In the genomic region with DNA sequence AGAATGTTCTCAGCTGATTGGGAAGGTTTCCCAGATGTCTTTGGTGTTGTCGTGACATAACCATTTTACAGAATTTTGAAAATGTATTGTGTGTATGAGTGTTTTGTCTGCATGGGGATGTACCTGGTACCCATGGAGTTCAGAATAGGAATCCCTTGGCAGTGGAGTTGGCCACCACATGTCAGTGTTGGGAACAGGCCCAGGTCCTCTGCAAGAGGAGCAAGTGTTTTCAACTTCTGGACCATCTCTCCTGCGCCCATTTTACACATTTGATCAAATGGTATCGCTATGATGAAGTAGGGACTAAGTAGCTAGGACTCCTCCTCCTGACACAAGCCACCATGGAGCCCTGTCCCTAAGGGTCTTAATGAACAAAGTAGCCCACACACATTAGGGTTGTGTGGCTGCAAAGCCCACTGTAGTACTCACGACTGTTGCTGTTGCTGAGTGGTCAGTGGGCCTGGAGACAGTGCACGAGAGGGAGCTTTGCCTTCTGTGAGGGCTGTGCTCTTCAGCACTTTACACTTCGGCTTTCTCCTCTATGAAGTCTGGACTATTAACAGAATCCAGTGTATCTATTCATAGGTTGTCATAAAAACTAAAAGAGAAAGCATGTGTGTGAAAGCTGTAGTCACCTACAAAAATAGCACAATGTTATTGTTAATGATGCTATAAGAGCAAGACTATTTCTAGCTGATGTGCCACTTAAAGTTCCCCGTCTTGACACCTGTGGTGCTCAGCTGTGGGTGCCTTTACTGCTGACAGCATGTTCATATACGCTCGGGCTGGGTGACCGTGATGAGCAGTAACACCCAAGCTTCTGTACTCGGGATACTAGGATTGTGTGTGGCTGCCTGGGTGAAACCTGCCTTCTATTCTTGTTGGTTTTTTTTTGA, we compare ENCODE assay signal across 15 mouse cellular contexts. TPM values are rescaled to one million over a fixed set of nuclear protein-coding genes. Genes with fewer than 3 reads are reported as not detected.
DNase-seq lines count a peak whose midpoint lies in the region; ATAC-seq lines count a peak whose summit lies in the region.
"Had no signal": no experiment of that assay in that cellular context is flagged by ENCODE, and none has a peak within 500 bp of the region (broad histone marks: within the 10 kb centered on the region; RNA-seq: fewer than 3 reads in every experiment).

No protein-coding gene starts in this region.

- WGBS in midbrain, embryonic 10.5 days = 88% methylated on average over 11 of the region's 11 CpGs
- 91% methylated on average over 11 of the region's 11 CpGs for WGBS in midbrain, embryonic 11.5 days
- 48% methylated on average over 11 of the region's 11 CpGs for WGBS in heart, embryonic 14.5 days

- H3K9ac ChIP-seq in midbrain, embryonic 11.5 days (ENCODE audit: low read length) = no peak overlapping the region
- peak overlapping the region; percentile 47 for H3K9ac ChIP-seq in heart, embryonic 14.5 days (ENCODE audit: low read length)
- H3K9ac ChIP-seq: forebrain, embryonic 15.5 days; intestine, embryonic 15.5 days; midbrain, embryonic 13.5 days had no signal

- no peak overlapping the region for H3K4me3 ChIP-seq in midbrain, embryonic 10.5 days
- H3K4me3 ChIP-seq in midbrain, embryonic 11.5 days (ENCODE audit: low read depth, low read length) = no peak overlapping the region
- H3K4me3 ChIP-seq in heart, embryonic 14.5 days (ENCODE audit: control insufficient read depth in 1 of 2, insufficient read depth in 1 of 2, low read depth in 1 of 2, low read length in 2 of 2) = no peak overlapping the region
- H3K4me3 ChIP-seq: forebrain, embryonic 15.5 days; intestine, embryonic 15.5 days; midbrain, embryonic 13.5 days had no signal

- peak overlapping the region; percentile 40; the same call in 1 of the 2 replicates for H3K27ac ChIP-seq in midbrain, embryonic 10.5 days (replicated peaks)
- H3K27ac ChIP-seq in midbrain, embryonic 11.5 days (ENCODE audit: low read depth, low read length) = no peak overlapping the region
- H3K27ac ChIP-seq in heart, embryonic 14.5 days (replicated peaks in 1 of 2; ENCODE audit: control insufficient read depth in 1 of 2, insufficient read depth in 1 of 2, low read depth in 2 of 2, low read length in 2 of 2) = peak overlapping the region; percentile 78 to 88
- H3K27ac ChIP-seq: forebrain, embryonic 15.5 days; intestine, embryonic 15.5 days; midbrain, embryonic 13.5 days had no signal

- no peaks in the 10 kb centered on the region for H3K9me3 ChIP-seq in midbrain, embryonic 10.5 days (replicated peaks)
- H3K9me3 ChIP-seq in midbrain, embryonic 11.5 days (ENCODE audit: control insufficient read depth, low read length) = no peaks in the 10 kb centered on the region
- no peaks in the 10 kb centered on the region for H3K9me3 ChIP-seq in heart, embryonic 14.5 days (ENCODE audit: control insufficient read depth, low read length)
- H3K9me3 ChIP-seq: forebrain, embryonic 15.5 days; intestine, embryonic 15.5 days had no signal

- no peak for ATAC-seq in midbrain, embryonic 11.5 days (ENCODE audit: low FRiP score)
- ATAC-seq in heart, embryonic 14.5 days (ENCODE audit: insufficient number of reproducible peaks, insufficient read depth, low FRiP score, low read depth) = peak; percentile 44; the same call in 1 of the 2 replicates
- ATAC-seq: forebrain, embryonic 15.5 days; intestine, embryonic 15.5 days; midbrain, embryonic 13.5 days had no signal

- DNase-seq in heart, adult 18-20 months = peak; percentile 57 to 67
- no peak for DNase-seq in heart, adult 8-10 months (ENCODE audit: low spot score)
- no peak for DNase-seq in midbrain, embryonic 10.5 days (ENCODE audit: low spot score)
- DNase-seq in midbrain, embryonic 11.5 days (ENCODE audit: low spot score, missing footprints) = no peak
- DNase-seq in adrenal gland, adult (ENCODE audit: inconsistent age in 2 of 2, low spot score in 1 of 2) = no peak
- DNase-seq in cerebellum, adult 11 months = no peak
- no peak for DNase-seq in left cerebral cortex, postnatal 4 days
- DNase-seq: cerebellum, adult 8-10 months; gastrocnemius, postnatal 14 days; thymus, postnatal 4 days had no signal

- no peaks in the 10 kb centered on the region for H3K27me3 ChIP-seq in midbrain, embryonic 10.5 days (ENCODE audit: low read depth, poor library complexity, severe bottlenecking)
- no peaks in the 10 kb centered on the region for H3K27me3 ChIP-seq in midbrain, embryonic 11.5 days (ENCODE audit: control insufficient read depth, insufficient read depth, low read length)
- no peaks in the 10 kb centered on the region for H3K27me3 ChIP-seq in heart, embryonic 14.5 days (ENCODE audit: control insufficient read depth, insufficient read depth, low read length)
- H3K27me3 ChIP-seq: forebrain, embryonic 15.5 days; intestine, embryonic 15.5 days; midbrain, embryonic 13.5 days had no signal

- no peak overlapping the region for H3K4me2 ChIP-seq in midbrain, embryonic 11.5 days
- H3K4me2 ChIP-seq in heart, embryonic 14.5 days (ENCODE audit: low read length) = peak overlapping the region; percentile 32
- H3K4me2 ChIP-seq: forebrain, embryonic 15.5 days; intestine, embryonic 15.5 days; liver, embryonic 11.5 days; midbrain, embryonic 13.5 days had no signal

- peaks cover 40% of the 10 kb centered on the region for H3K4me1 ChIP-seq in midbrain, embryonic 10.5 days
- H3K4me1 ChIP-seq in midbrain, embryonic 11.5 days (ENCODE audit: control insufficient read depth, insufficient read depth, low read length) = peaks cover 5% of the 10 kb centered on the region
- peaks cover 42 to 58% of the 10 kb centered on the region in 2 experiments for H3K4me1 ChIP-seq in heart, embryonic 14.5 days (ENCODE audit: control insufficient read depth in 2 of 2, insufficient read depth in 2 of 2, low read length in 2 of 2)
- H3K4me1 ChIP-seq: forebrain, embryonic 15.5 days had no signal

- intact Hi-C loops in left cerebral cortex, postnatal 4 days (cut with DNase I) = no loop called here

- H3K36me3 ChIP-seq in midbrain, embryonic 10.5 days = 0 out of 2 replicates have a peak, but pooled peaks cover 6% of the 10 kb centered on the region
- H3K36me3 ChIP-seq in midbrain, embryonic 11.5 days (ENCODE audit: control insufficient read depth, insufficient read depth, low read length) = no peaks in the 10 kb centered on the region
- H3K36me3 ChIP-seq in heart, embryonic 14.5 days (ENCODE audit: control insufficient read depth, insufficient read depth, low read length) = no peaks in the 10 kb centered on the region
- H3K36me3 ChIP-seq: intestine, embryonic 15.5 days; midbrain, embryonic 13.5 days had no signal

RNA-seq across cellular contexts. Expression of a gene that starts 7.3 kb away (rescaled TPM):
- total RNA-seq in heart, adult 18-20 months (2021) = 10 to 100 TPM; 39.1 to 40.6 TPM
- total RNA-seq in heart, adult 8-10 months (2022) = 10 to 100 TPM; 35.5 to 60.3 (median 45.4) TPM
- polyA plus RNA-seq in midbrain, embryonic 10.5 days (2016; fragmentation: Nextera tagmentation; extraction: Ambion mirVana) = 0.78 and 1.4 TPM in 2 replicates
- 0.28 and 0.52 TPM in 2 replicates for polyA plus RNA-seq in midbrain, embryonic 11.5 days (2014; fragmentation: Nextera tagmentation; extraction: Ambion mirVana)
- 6.3 and 7.0 TPM in 2 replicates for polyA plus RNA-seq in heart, embryonic 14.5 days (2014; fragmentation: Nextera tagmentation; extraction: Ambion mirVana)
- total RNA-seq in left cerebral cortex, postnatal 4 days (2021) = 1 to 10 TPM; 1.4 to 1.9 TPM

RNA-seq across cellular contexts. Expression of a gene that starts 36.5 kb away (rescaled TPM):
- 100 to 1,000 TPM; 159 to 167 TPM for total RNA-seq in heart, adult 18-20 months (2021)
- total RNA-seq in heart, adult 8-10 months (2022) = 100 to 1,000 TPM; 123 to 159 (median 134) TPM
- polyA plus RNA-seq in midbrain, embryonic 10.5 days (2016; fragmentation: Nextera tagmentation; extraction: Ambion mirVana) = 41.9 and 47.6 TPM in 2 replicates
- polyA plus RNA-seq in midbrain, embryonic 11.5 days (2014; fragmentation: Nextera tagmentation; extraction: Ambion mirVana) = 74.1 and 79.9 TPM in 2 replicates
- polyA plus RNA-seq in heart, embryonic 14.5 days (2014; fragmentation: Nextera tagmentation; extraction: Ambion mirVana) = 54.3 and 57.2 TPM in 2 replicates
- total RNA-seq in left cerebral cortex, postnatal 4 days (2021) = 10 to 100 TPM; 76.4 to 80.1 TPM

RNA-seq across cellular contexts. Expression of a gene that starts 44.3 kb away (rescaled TPM):
- total RNA-seq in heart, adult 18-20 months (2021) = 10 to 100 TPM; 46.4 to 52.7 TPM
- total RNA-seq in heart, adult 8-10 months (2022) = 10 to 100 TPM; 36.6 to 76.5 (median 42.3) TPM
- polyA plus RNA-seq in midbrain, embryonic 10.5 days (2016; fragmentation: Nextera tagmentation; extraction: Ambion mirVana) = 18.1 and 19.5 TPM in 2 replicates
- 15.4 and 18.0 TPM in 2 replicates for polyA plus RNA-seq in midbrain, embryonic 11.5 days (2014; fragmentation: Nextera tagmentation; extraction: Ambion mirVana)
- 62.7 and 66.1 TPM in 2 replicates for polyA plus RNA-seq in heart, embryonic 14.5 days (2014; fragmentation: Nextera tagmentation; extraction: Ambion mirVana)
- 10 to 100 TPM; 10.9 to 11.3 TPM for total RNA-seq in left cerebral cortex, postnatal 4 days (2021)

Comparison
In these comparisons a context has a peak if more than half of its experiments do, and no peak if none do; other contexts are left out.
1. DNase-seq: peak in heart, adult 18-20 months (2 of 2); none in heart, adult 8-10 months (single experiment), midbrain, embryonic 10.5 days (single experiment), midbrain, embryonic 11.5 days (single experiment), adrenal gland, adult (0 of 2), cerebellum, adult 11 months (single experiment) and left cerebral cortex, postnatal 4 days (single experiment).
2. RNA of a gene that starts 7.3 kb away (total RNA-seq): 35.5 to 60.3 TPM in heart, adult 8-10 months and 39.1 to 40.6 TPM in heart, adult 18-20 months; 1.4 to 1.9 TPM in left cerebral cortex, postnatal 4 days; every median in the first group is over 10 times any median in the second.